Mouse (Mus musculus): Measurements from ENCODE around the gene Dnajb13.

DNA sequence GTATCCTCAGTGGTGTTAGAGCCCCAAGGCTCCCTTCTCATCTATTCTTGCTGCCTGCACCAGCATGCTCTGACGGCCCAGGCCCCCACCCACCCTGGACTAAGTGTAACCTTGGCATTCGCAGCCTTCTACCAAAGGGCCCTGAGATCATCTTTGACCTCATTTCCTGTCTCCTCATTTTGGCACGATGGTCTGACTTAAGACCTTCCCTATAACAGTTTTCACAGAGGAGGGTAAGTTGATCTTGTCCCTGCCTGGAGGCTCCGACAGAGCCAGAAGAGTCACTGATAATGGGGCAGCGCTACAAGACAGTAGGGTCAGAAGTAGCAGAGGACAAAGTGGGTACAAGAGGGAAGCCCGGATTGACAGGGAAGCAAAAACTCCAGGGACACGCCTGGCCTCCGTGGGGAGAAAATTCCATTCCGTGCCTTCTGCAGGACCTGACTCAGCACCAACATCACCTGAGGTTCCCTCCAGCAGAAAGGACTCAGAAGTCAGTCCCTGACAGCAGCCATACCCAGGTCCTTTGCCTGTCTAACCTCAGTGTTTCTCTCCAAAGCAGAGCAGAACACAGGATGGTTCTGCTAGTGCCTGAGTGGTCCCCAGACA is 40.8 kb downstream of the Dnajb13 start:
- no peak for TF ChIP-seq CTCF (IDR thresholded peaks at IDR 0.05; ENCODE audit: low read depth, low read length)
- TF ChIP-seq GATA1 (IDR thresholded peaks at IDR 0.05; ENCODE audit: borderline replicate concordance, low read length), result no peak
- no peak for TF ChIP-seq POLR2AphosphoS5 (IDR thresholded peaks at IDR 0.05; ENCODE audit: insufficient replicate concordance, low read depth, low read length)
- TF ChIP-seq GATA2 (IDR thresholded peaks at IDR 0.05; ENCODE audit: borderline replicate concordance, low read depth, low read length), result no peak
- no peak for TF ChIP-seq TAL1 (conservative IDR thresholded peaks at IDR 0.05; ENCODE audit: low read depth, low read length)
